Mouse (Mus musculus) stomach, postnatal 0 days (tissue): ENCODE measurements around the gene Pcnx2.

Experiments used
- CTCF ChIP-seq: IDR thresholded peaks from 2 replicates; pipeline ENCODE4 v1.5.1; 2016; ENCODE audit warnings: antibody characterized with exemption, low read depth, mild to moderate bottlenecking, moderate library complexity
- EP300 ChIP-seq: optimal IDR thresholded peaks from 2 replicates; pipeline ENCODE3; 2016; ENCODE audit warnings: antibody characterized with exemption

GRCm38 (mm10) chr8:125808826-125809225 lies 89.3 kb downstream of the Pcnx2 start:
- TF ChIP-seq EP300 = no peak
- no peak for TF ChIP-seq CTCF
